Mouse (Mus musculus): Measurements from ENCODE around the gene Cebpa.

The Cebpa gene

GRCm38 (mm10) chr7:35118841-35119413, at the start of gene Cebpa:
Gene Cebpa (plus strand): TSS chr7:35119293.
- peak; percentile 98 for DNase-seq (ENCODE audit: low spot score)

- peak; percentile 32 for DNase-seq (ENCODE audit: low spot score)
Observed at GRCm38 (mm10) chr7:35076645-35077044, 42.4 kb upstream of the Cebpa start.

DNA sequence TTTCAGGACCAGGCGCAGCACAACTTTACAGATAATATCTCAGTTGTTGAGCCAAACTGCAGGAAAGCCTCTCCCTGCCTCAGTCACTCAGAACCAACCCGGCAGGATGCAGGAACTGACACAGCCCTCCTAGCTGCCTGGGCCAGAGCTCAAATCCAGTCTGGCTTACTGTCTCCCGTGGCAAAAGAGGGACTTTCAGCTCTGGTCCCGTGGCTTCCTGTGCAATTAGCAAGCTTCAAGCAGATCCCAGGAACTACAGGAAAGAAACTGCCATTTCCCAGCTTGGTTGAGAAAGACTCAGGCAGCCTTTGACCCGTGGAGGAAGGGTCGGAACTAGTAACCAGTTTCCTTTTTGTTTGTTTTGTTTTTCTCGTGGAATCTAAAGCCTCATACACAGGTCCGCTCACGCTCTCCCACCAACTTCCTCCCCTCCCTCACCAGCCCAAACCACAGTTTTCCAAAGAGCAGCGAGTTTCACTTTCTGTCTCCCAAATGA, 38.2 kb upstream of the Cebpa start:
- DNase-seq (ENCODE audit: low spot score): peak; percentile 39

- no peak for DNase-seq (ENCODE audit: low spot score)
Observed at GRCm38 (mm10) chr7:35081406-35082104, 37.5 kb upstream of the Cebpa start.

DNA sequence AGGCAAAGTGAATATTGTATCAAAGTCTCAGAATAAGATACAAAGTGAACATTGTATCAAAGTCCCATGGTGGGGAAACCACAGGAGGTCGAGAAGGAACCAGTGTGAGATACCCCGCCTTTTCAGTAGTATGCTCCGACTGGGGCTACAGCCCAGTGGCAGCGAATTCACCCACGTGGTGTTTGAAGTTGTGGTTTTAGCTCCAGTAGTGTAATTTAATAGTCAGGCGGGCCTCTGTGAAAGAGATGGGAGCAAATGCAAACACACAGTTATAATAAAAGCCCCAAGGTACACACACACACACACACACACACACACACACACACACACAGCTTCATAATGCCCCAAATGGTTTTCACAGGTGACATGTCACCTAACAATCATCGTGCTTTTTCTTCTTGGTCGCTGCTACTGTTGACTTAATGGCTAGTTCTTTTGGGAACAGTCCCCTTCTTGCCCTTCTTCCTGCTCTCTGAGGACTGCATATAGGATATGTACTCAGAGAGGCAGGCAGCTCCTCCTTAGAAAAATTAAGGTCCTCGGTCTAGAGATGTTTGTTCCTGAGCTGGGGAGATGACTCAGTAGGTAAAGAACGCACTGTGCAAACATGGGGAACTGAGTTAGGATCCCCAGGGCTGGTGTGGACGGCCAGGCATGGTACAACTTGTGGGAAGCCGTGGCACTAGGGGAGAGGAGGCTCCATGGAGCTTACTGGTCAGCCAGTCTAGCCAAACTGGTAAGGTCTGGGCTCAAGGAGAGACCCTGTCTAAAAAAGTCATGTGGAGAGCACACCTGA, 34.3 kb upstream of the Cebpa start:
- no peak for DNase-seq (ENCODE audit: low spot score)

GRCm38 (mm10) chr7:35086271-35086861, 32.7 kb upstream of the Cebpa start:
- no peak for DNase-seq (ENCODE audit: low spot score)

- no peak for DNase-seq (ENCODE audit: low spot score)
Observed at GRCm38 (mm10) chr7:35090550-35090949, 28.5 kb upstream of the Cebpa start.

GRCm38 (mm10) chr7:35094975-35095678, 24.0 kb upstream of the Cebpa start:
- peak; percentile 42 for DNase-seq (ENCODE audit: low spot score)

- no peak for DNase-seq (ENCODE audit: low spot score)
Observed at GRCm38 (mm10) chr7:35098777-35099176, 20.3 kb upstream of the Cebpa start.

- no peak for DNase-seq (ENCODE audit: low spot score)
Observed at GRCm38 (mm10) chr7:35099528-35099927, 19.6 kb upstream of the Cebpa start.

DNA sequence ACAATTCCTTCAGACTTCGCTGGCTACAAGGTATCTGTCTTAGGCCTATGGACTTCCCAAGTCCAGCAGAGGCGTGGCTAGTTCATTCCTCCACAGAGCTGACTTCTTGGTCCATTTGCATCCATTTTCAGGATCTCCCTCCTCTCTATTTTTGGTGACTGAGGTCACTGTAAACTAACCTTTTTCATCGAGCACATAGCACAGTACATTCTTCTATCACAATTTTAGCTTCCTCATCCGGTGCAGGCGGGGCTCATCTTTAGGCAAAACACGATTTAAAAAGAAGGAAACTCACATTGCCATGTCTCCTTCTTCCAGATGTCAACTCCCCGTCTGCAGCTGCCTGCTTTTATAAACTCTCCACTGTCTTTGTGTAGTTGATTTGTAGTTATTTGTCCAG, 12.5 kb upstream of the Cebpa start:
- DNase-seq (ENCODE audit: low spot score): no peak

DNA sequence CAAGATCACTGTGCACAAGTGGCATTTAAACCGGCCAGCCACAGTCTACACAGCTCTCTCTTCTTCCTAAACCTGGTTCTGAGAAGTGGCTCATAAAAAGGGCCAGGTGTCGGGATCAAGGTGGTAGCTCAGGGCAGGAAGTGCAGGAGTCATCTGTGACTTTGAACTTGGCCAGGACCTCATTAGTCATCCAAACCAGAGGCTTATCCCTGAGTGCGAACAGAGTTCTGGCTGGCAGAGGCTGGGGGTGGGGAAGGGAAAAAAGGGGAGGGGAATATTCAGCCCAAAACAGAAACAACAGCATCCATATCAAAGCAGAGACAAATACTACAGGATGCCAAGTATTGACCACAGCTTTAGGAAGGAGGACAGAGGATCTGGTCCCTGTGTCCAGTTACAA, 11.5 kb upstream of the Cebpa start:
- no peak for DNase-seq (ENCODE audit: low spot score)

GRCm38 (mm10) chr7:35108046-35108445, 11.0 kb upstream of the Cebpa start:
- no peak for DNase-seq (ENCODE audit: low spot score)

GRCm38 (mm10) chr7:35108663-35109062, 10.4 kb upstream of the Cebpa start:
- DNase-seq (ENCODE audit: low spot score): no peak

DNA sequence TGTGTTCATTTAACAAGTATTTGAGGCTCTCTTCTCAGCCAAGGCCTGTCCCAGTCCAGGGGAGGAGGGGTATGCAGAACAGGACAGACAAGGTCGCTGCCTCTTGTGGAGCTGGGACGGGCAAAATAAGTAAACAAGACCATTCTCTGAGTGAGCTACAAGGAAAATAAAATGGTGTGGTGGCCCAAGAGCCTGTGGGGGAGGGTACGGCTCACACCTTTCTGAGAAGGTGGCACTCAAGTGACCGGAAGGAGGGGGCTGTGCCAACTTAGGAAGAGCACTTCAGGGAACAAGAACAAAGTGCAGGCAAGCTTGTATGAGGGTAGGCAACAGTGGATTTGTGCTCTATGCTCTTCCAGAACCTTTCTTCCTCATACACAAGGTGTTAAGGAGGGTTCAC, 6.0 kb upstream of the Cebpa start:
- peak; percentile 21 for DNase-seq (ENCODE audit: low spot score)

GRCm38 (mm10) chr7:35113721-35114120, 5.4 kb upstream of the Cebpa start:
- peak; percentile 15 for DNase-seq (ENCODE audit: low spot score)

- no peak for DNase-seq (ENCODE audit: low spot score)
Observed at GRCm38 (mm10) chr7:35116524-35116923, 2.6 kb upstream of the Cebpa start.

DNA sequence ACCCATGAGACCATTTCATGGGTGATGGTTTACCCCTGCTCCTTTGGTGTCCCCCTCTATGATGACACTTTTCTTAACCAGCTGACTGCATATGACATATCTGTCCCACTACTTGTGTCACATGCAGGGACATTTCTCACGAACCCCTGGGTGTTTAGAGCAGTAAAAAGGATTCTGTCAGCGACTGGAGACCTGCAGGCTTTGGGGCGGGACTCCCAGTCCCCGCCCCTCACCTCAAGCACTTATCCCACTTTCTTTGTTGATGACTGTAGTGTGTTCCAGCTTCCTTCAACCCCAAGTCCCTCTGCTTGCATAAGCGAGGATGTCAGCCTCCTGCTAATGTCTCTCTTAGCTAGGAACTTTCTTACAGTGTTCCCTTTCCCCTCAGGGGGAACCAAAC, 2.0 kb upstream of the Cebpa start:
- no peak for DNase-seq (ENCODE audit: low spot score)

- DNase-seq (ENCODE audit: low spot score): no peak
Observed at GRCm38 (mm10) chr7:35117761-35118098, 1.4 kb upstream of the Cebpa start.

DNA sequence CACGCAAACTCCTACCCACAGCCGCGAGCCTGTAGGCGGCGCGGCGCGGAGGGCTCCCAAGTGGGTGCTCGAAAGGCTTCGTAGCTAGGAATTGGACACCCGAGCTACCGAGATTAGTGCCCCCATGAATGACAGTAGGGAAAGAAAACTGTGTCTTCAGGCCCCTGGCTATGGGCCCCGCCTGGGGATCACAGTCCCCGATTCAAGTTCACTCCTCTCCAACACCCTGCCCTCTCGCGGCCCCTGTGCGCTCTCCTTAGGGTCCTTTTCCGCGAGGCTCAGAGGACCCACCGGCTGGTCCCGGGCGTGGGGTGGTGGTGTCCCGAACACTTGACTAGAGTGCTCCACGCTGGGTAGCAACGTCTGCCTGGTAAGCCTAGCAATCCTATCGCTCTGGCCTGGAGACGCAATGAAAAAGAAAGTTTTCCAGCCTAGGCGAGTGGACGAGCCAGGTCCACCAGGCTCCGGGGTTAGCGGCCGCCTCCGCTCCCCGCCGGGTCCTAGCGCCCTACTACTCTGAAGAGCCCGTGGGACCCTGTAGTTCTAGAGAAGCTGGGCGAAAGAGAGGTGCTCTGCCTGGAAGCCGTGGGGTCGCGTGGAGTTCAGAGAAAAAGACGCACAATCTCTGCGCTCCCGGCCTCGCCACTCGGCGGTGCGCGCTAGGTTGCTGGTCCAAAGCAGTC, 853 bp upstream of the Cebpa start:
- DNase-seq (ENCODE audit: low spot score): peak; percentile 81

DNA sequence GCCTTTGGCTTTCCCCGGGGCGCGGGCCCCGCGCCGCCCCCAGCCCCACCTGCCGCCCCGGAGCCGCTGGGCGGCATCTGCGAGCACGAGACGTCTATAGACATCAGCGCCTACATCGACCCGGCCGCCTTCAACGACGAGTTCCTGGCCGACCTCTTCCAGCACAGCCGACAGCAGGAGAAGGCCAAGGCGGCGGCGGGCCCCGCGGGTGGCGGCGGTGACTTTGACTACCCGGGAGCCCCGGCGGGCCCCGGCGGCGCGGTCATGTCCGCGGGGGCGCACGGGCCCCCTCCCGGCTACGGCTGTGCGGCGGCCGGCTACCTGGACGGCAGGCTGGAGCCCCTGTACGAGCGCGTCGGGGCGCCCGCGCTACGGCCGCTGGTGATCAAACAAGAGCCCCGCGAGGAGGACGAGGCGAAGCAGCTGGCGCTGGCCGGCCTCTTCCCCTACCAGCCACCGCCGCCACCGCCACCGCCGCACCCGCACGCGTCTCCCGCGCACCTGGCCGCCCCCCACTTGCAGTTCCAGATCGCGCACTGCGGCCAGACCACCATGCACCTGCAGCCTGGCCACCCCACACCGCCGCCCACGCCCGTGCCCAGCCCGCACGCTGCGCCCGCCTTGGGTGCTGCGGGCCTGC, 533 bp downstream of the Cebpa start:
- DNase-seq (ENCODE audit: low spot score): peak; percentile 47

Measured in ovary, postnatal 36 days (tissue).